Mouse (Mus musculus) mouse trophoblast stem cell (cell line): ENCODE measurements around the gene Casc3.
"Not testable (repeated sequence)": the region's sequence is repeated elsewhere in the genome, so short reads cannot be mapped to it uniquely, and the experiment has no call there.

Experiments
- in situ Hi-C, 2 experiments: fragments of 300-500 bp; cut with MseI, MboI; formaldehyde crosslinking; loops; 2 replicates in 1 of 2; 3 replicates in 1 of 2; pipeline ENCODE4 v1.15.1; 2025

The Casc3 gene

GRCm38 (mm10) chr11:98788550-98789218, 16.0 kb upstream of the Casc3 start:
- in situ Hi-C loops = loop anchor here in 1 of 2 experiments (5.0 kb wide), 1 partner anchor 86 kb away; the partner anchor contains the start of gene Csf3

- in situ Hi-C loops = loop anchor here in 1 of 2 experiments (5.0 kb wide), 1 partner anchor 87 kb away; the partner anchor contains the start of gene Csf3
These were observed 15.4 kb upstream of the Casc3 start for GRCm38 (mm10) chr11:98789219-98789807.

- in situ Hi-C loops = loop anchor here in 1 of 2 experiments (5.0 kb wide), 1 partner anchor 88 kb away; the partner anchor contains the start of gene Csf3
These were observed 14.9 kb upstream of the Casc3 start for GRCm38 (mm10) chr11:98789824-98790223.

DNA sequence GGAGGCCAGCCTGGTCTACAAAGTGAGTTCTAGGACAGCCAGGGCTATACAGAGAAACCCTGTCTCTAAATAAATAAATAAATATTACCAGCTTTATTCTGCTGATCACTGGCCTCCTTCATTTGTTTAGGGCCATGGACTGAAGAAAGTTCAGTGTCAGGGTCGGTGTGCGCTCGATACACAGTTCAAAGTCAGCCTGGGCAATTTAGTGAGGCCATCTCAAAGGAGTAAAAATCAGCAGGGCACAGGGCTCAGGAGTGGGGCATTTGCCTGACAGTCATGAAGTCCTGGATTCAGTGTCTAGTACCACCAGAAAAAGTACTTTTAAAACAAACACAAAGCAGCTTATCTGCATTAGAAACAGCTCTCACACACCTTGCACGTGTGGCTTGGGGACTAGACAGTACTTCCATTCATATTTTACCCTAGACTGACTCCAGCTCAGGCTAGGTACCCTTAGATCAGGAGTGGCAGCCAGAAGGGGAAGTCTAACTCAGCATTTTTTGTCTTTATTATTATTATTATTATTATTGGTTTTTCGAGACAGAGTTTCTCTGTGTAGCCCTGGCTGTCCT, 14.0 kb upstream of the Casc3 start:
- in situ Hi-C loops = no loop called here

GRCm38 (mm10) chr11:98791448-98791847, 13.3 kb upstream of the Casc3 start:
- in situ Hi-C loops = no loop called here

DNA sequence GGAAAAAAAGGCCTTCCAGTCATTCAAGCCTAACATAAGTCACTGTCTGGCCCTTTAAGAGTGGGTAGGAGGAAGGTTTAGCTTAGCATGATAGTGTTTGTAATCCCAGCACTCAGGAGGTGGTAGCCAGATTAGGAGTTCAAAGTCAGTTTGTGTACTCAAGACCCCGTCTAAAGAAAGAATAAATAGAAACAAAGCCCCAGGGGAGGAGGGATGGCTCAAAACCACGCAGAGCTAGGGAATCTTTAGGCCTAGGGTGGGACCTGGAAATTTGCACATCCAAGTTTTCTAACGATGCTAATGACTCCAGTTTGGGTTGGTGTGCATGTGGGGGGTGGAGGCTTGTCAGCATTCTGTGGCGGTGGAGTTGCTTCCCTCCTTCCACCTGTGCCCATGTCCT, 12.6 kb upstream of the Casc3 start:
- in situ Hi-C loops = no loop called here

DNA sequence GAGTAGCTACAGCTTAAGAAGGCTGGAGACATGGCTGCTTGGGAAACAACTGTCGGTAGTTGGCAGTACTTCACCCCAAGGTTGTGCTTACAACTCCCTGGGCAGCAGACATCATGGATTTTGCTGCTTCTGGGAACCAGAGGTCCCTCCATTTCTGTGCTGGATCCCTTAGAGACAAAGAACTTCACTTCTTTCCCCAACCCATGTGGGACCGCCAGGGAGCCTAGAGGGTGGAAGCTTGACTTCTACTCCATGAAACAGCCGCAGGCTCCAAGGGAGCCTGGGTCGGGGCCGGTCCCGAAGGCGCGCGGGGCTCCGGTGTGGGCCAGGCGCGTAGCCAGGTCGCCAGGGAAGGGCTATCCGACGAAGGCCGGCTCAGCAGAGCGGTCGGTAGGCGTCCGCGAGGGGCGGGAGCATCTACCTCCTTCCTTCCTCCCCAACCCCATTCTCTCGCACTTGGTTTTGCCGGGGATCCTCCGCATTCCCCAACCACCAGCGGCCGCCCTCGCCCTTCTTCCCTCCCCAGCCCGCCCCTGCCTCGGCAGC, 10.2 kb upstream of the Casc3 start:
- in situ Hi-C loops = no loop called here

GRCm38 (mm10) chr11:98795015-98795713, 9.5 kb upstream of the Casc3 start, which contains the start of gene Msl1:
Gene Msl1, plus strand, starts transcription at chr11:98795516.
- in situ Hi-C loops = no loop called here

- in situ Hi-C loops = no loop called here
These were observed 8.8 kb upstream of the Casc3 start for GRCm38 (mm10) chr11:98795714-98796514.

- in situ Hi-C loops = no loop called here
These were observed 8.0 kb upstream of the Casc3 start for GRCm38 (mm10) chr11:98796515-98797216.

DNA sequence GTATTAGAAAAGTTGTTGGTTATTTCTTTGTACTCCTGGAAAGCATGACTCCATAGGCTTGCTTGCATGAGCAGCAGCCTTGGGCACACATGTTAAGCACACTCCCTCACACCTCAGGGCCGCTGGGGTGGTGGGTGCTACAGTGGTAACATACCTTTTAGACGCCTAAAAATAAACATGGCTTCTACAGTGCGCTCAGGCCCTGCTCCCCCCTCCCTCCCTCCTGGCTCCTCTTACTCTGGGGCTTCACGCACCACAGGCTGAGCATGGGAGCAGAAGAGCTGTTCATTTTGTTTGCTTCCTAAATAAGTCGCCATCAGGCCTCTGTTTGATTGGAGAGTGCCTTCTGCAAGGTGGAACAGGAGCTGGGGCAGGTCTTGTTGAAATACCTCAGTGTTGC, 7.4 kb upstream of the Casc3 start:
- in situ Hi-C loops = no loop called here

DNA sequence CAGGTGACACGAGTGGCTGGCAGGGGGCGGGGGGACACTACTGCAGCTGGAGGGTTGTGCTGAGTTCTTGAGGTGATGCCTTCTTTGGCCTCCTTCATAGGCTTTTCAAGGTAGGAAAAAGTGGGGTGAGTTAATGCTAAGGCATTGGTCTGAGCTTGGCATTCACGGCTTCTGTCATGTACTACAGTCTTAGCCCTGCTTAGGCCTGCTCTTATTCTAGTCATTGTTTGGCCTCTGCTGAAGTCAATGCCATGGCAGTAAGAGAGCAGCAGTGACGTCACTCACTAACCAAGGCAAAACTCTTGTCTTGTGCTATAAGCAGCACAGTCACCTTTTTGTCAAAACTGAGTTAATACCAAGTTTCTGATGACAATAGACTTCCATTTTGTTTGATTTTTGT, 6.8 kb upstream of the Casc3 start:
- in situ Hi-C loops = no loop called here

- in situ Hi-C loops = no loop called here
These were observed 3.7 kb downstream of the Casc3 start for GRCm38 (mm10) chr11:98808417-98808816.

GRCm38 (mm10) chr11:98809457-98810290, 5.0 kb downstream of the Casc3 start:
- in situ Hi-C loops = no loop called here

DNA sequence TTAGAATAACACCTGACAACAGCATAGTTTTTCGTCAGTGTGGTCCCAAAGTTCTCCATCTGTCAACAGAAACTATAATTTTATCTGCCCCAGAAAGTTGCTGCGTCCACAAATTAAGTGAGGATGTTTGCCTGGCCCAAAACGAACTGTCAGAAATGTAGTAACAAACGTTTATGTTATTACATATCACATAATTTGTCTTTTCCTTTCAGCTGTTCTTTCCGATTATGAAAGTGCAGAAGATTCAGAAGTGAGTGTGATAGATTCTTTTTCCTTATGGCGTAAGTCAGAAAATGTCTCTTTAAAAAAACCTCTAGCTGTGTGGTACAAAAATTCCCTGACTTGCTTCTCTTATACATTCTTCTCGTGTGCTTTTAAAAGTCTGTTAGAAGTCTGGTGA, 6.0 kb downstream of the Casc3 start:
- in situ Hi-C loops = no loop called here

- in situ Hi-C loops = no loop called here
These were observed 12.1 kb downstream of the Casc3 start for GRCm38 (mm10) chr11:98816706-98817239.

DNA sequence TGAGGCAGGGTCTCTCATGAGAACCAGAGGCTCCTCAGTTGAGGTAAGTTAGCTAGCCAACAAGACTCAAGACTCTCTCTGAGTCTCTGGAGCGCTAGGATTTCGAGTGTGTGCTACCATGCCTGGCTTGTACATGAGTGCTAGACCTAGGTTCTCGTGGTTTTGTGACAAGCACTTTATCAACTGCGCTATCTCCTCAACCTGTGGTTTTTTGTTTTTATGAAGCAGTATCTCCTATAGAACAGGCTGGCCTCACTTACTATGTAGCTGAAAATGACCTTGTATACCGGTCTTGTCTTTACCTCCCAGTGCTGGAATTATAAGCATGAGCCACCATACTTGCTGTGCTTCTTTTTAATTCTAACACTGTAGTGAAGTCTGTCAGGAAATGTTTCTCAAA, 16.3 kb downstream of the Casc3 start:
- in situ Hi-C loops = no loop called here

DNA sequence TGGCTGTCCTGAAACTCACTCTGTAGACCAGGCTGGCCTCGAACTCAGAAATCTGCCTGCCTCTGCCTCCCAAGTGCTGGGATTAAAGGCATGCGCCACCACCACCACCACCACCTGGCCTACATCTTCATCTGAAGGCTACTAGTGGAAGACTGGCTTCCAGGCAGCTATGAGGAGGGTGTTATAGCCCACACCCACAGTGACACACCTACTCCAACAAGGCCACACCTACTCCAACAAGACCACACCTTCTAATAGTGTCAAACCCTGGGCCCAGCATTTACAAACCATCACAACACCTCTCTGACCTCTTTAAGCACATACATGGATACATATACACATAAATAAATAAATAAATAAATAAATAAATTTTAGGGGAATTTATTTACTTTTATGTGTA, 21.4 kb downstream of the Casc3 start:
- in situ Hi-C loops = not testable (repeated sequence)

GRCm38 (mm10) chr11:98827877-98828276, 23.2 kb downstream of the Casc3 start:
- in situ Hi-C loops = no loop called here
